Mouse (Mus musculus) hindbrain, postnatal 0 days (tissue): Measurements from ENCODE around the gene Gm49380. TPM values are rescaled to one million over a fixed set of nuclear protein-coding genes. Genes with fewer than 3 reads are reported as not detected.

Source experiments
- ATAC-seq: fragments of 200-750 bp; cut with Nextera tagmentation; 2 replicates; pipeline ENCODE4 v1.8.0; 2017; ENCODE audit warnings: mild to moderate bottlenecking, moderate TSS enrichment, moderate library complexity
- DNase-seq: peaks from one replicate; pipeline ENCODE4 v3.0.0-alpha.2; 2015; ENCODE audit warnings: low spot score
- H3K27ac ChIP-seq: fragments of 300-500 bp; sonication (generic); 2 replicates; pipeline ENCODE4 v1.5.1; 2014; ENCODE audit warnings: mild to moderate bottlenecking
- H3K27me3 ChIP-seq: fragments of 300-500 bp; sonication (generic); 2 replicates; pipeline ENCODE4 v1.6.1; 2014; ENCODE audit warnings: low read length, mixed read lengths; ENCODE audit not compliant: insufficient read depth
- H3K36me3 ChIP-seq: fragments of 300-500 bp; sonication (generic); 2 replicates; pipeline ENCODE4 v1.6.1; 2014; ENCODE audit warnings: low read length, mixed read lengths; ENCODE audit not compliant: insufficient read depth
- H3K4me1 ChIP-seq: fragments of 300-500 bp; sonication (generic); 2 replicates; pipeline ENCODE4 v1.6.1; 2014; ENCODE audit warnings: antibody characterized with exemption, low read length, mixed read lengths; ENCODE audit not compliant: insufficient read depth
- H3K4me2 ChIP-seq: fragments of 300-500 bp; sonication (generic); 2 replicates; pipeline ENCODE4 v1.6.1; 2014; ENCODE audit warnings: low read depth, mild to moderate bottlenecking, low read length, moderate library complexity, mixed read lengths
- H3K4me3 ChIP-seq: fragments of 300-500 bp; sonication (generic); 2 replicates; pipeline ENCODE4 v1.5.1; 2014; ENCODE audit warnings: low read length
- H3K9ac ChIP-seq: fragments of 300-500 bp; sonication (generic); replicated peaks from 2 replicates; pipeline ENCODE4 v1.6.1; 2014; ENCODE audit warnings: mild to moderate bottlenecking, low read length, moderate library complexity, mixed read lengths
- H3K9me3 ChIP-seq: fragments of 300-500 bp; sonication (generic); 2 replicates; pipeline ENCODE4 v1.6.1; 2016; ENCODE audit warnings: low read length, mixed read lengths
- CTCF ChIP-seq: IDR thresholded peaks from 2 replicates; pipeline ENCODE4 v1.5.1; 2016; ENCODE audit warnings: antibody characterized with exemption, control low read depth, low read depth
- WGBS: fragments of 180-500 bp; shearing (Covaris S2); extraction: QIAGEN DNeasy Blood & Tissue Kit; methylation state at CpG from one replicate; pipeline ENCODE4 v1.1.7; 2014; 5-methylcytosine and 5-hydroxymethylcytosine counted together
- polyA plus RNA-seq: library from polyadenylated mRNA; unstranded; fragments of >200 nt; fragmentation: Nextera tagmentation; extraction: Ambion mirVana; gene quantifications from 2 replicates; pipeline ENCODE4 v1.2.1, GENCODE M21; 2015
- total RNA-seq: library from RNA; depleted of rRNA; stranded (reverse); fragments of >200 nt; gene quantifications from 2 replicates; pipeline ENCODE4 v1.2.3, GENCODE M21; 2014

Gene Gm49380
- total and polyA plus RNA-seq, 2 experiments from 2014 or later, result not detected

DNA sequence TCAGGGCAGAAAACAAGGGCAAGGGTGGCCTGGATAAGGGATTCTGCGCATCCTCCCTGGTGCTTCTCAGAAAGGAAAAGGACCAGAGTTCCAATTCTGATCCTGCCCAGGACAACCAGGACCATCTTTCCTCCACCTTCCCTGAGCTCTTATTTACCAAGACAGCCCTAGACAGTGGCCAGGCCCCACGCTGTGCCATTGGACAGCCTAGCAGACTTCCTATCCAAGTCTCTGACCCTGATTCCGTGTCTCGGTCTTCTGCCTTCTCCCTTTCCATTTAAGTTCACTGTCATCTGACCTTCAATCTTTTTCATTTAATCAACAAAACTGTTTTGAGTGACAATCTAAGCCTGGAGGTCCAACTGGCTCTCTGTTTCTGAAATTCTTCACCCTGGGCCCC, 6.7 kb downstream of the Gm49380 start:
- Histone ChIP-seq H3K9me3 (no peaks in the 10 kb centered on the region), H3K36me3 (no peaks in the 10 kb centered on the region), H3K4me2 (peak overlapping the region; percentile 44; the same call in 1 of the 2 replicates), H3K4me3 (no peak overlapping the region), H3K27ac (peak overlapping the region; percentile 78), H3K4me1 (peaks cover 39% of the 10 kb centered on the region), H3K9ac (no peak overlapping the region), H3K27me3 (no peaks in the 10 kb centered on the region)
- 64% methylated on average over 4 of the region's 4 CpGs for WGBS
- TF ChIP-seq CTCF, result no peak
- DNase-seq, result no peak
- ATAC-seq, result no peak

DNA sequence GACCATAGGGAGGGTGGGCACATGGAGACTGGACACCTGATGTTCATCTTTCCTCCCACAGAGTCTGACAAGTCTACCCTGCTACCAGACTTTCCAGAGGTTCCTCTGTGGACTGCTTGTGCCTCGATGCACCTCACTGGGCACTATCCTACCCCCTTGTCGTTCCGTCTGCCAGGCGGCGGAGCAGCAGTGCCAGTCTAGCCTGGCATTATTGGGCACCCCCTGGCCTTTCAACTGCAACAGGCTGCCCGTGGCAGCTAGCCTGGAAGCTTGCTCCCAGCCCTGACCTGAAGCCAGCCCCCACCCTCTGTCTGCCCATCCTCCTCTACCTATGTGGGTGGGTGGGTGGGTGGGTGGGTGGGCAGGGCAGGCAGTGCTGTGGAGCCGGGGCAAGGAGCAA, 7.1 kb downstream of the Gm49380 start:
- H3K27ac ChIP-seq, result peak overlapping the region; percentile 78

DNA sequence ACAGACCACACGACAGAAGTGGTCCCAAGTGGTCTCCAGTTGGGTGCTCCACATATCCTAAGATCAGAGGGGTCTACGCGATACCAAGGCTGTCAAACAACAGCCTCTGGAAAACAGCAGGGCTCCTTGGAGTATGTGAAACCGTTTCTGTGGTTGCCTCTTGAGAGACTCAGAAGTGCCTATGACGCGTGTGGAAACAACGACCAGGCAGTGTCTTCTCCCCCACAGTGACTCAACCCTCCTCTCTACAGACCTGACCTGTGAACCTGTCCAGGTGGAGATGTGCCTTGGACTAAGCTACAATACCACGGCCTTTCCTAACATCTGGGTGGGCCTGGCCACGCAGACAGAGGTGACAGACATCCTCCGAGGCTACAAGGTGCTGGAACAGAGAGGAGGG, 7.5 kb downstream of the Gm49380 start:
- DNase-seq, result no peak
- no peak for ATAC-seq
- TF ChIP-seq CTCF, result no peak
- Histone ChIP-seq H3K9ac (no peak overlapping the region), H3K27ac (no peak overlapping the region), H3K4me1 (peaks cover 39% of the 10 kb centered on the region), H3K4me3 (no peak overlapping the region), H3K9me3 (no peaks in the 10 kb centered on the region), H3K27me3 (no peaks in the 10 kb centered on the region), H3K36me3 (no peaks in the 10 kb centered on the region), H3K4me2 (no peak overlapping the region)
- WGBS, result 86% methylated on average over 10 of the region's 10 CpGs

More for the DNA sequence above, 7.1 kb downstream of the Gm49380 start:
- no peak overlapping the region for H3K4me3 ChIP-seq
- no peak for TF ChIP-seq CTCF
- no peaks in the 10 kb centered on the region for H3K36me3 ChIP-seq
- H3K27me3 ChIP-seq, result no peaks in the 10 kb centered on the region
- no peaks in the 10 kb centered on the region for H3K9me3 ChIP-seq
- no peak overlapping the region for H3K9ac ChIP-seq
- no peak overlapping the region for H3K4me2 ChIP-seq
- DNase-seq (no peak), ATAC-seq (no peak)
- 56% methylated on average over 7 of the region's 7 CpGs for WGBS
- H3K4me1 ChIP-seq, result peaks cover 39% of the 10 kb centered on the region

DNA sequence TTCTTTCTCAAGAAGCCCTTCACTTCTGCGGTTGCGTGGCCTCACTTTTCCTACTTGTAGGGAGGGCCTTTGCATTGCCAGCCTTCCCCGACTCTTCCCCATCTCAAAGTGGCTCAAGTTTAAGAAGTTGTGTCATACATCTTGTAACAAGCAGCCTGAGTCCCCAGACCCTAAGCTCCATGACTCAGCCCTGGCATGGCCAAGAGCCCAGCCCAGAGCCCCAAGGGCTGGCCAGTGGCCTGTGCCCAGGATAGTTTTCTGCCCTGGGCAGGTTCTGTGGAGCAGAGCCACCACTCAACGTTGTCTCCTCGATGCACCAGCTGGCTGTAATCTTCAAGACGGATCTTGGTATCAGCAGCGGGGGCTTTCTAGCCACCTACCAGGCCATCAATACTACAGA, 8.4 kb downstream of the Gm49380 start:
- no peak for TF ChIP-seq CTCF
- no peaks in the 10 kb centered on the region for H3K36me3 ChIP-seq
- no peaks in the 10 kb centered on the region for H3K27me3 ChIP-seq
- peaks cover 34% of the 10 kb centered on the region for H3K4me1 ChIP-seq
- WGBS, result 94% methylated on average over 7 of the region's 7 CpGs
- no peak overlapping the region for H3K4me3 ChIP-seq
- H3K4me2 ChIP-seq, result no peak overlapping the region
- H3K27ac ChIP-seq, result no peak overlapping the region
- no peak for DNase-seq
- no peak overlapping the region for H3K9ac ChIP-seq
- ATAC-seq, result no peak
- H3K9me3 ChIP-seq, result no peaks in the 10 kb centered on the region

DNA sequence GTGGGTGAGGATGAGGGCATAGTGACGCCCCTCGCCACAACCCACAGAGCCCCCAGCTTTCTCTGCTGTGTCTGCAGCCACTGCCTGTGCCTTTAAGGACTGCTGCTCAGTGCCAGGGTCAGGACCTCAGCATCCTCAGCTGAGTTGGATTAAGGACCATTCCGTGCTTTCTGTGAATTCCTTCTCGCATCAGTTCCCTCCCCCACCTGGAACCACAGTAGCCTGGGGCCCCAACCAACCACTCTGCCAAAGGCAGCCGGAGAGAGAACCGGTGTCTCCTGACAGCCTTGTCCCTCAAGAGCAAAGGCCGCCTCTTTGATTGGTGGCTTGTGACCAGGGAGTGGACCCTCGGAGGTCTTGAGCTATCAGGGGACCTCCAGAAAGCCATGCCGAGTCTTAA, 11.8 kb downstream of the Gm49380 start, which contains the start of gene Mfrp:
TSS of gene Mfrp (plus strand) at position 240 of the 400 bp plus-strand sequence.
- DNase-seq (no peak), ATAC-seq (no peak)
- Histone ChIP-seq H3K4me2 (no peak within 1 kb of the TSS), H3K9ac (no peak within 1 kb of the TSS), H3K4me3 (no peak within 1 kb of the TSS), H3K27ac (no peak within 1 kb of the TSS), H3K4me1 (peaks cover 7% of the 10 kb centered on the region), H3K27me3 (no peaks in the 10 kb centered on the region), H3K9me3 (no peaks in the 10 kb centered on the region), H3K36me3 (no peaks in the 10 kb centered on the region)
- WGBS, result 66% methylated on average over 9 of the region's 9 CpGs
- TF ChIP-seq CTCF, result no peak

DNA sequence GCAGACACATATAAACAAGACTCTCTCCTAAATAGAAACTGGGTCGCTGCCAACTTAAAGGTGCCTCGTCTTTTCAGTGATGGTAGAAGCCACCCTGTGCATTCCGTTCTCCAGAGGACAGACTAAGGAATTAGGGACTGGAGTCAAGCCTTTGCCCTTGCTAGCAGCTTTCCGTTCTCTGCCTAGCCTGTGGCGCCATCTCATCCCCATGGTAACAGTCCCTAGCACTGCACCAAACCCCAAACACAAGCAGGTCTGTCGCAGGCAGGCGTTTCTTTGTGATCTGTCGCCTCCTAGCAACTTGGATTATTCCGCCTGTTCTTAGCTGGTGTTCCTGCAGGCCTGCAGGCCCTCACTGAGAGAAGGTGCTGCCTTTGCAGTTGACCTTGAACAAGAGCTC, 16.8 kb downstream of the Gm49380 start:
- Histone ChIP-seq H3K27ac (peak overlapping the region; percentile 61), H3K27me3 (no peaks in the 10 kb centered on the region), H3K36me3 (no peaks in the 10 kb centered on the region; the same call in 1 of the 2 replicates), H3K9ac (no peak overlapping the region), H3K9me3 (no peaks in the 10 kb centered on the region), H3K4me2 (no peak overlapping the region), H3K4me3 (no peak overlapping the region), H3K4me1 (no peaks in the 10 kb centered on the region; the same call in 1 of the 2 replicates)
- 0 out of 2 replicates have a peak, but pooled peaks have one; percentile 9 for TF ChIP-seq CTCF
- ATAC-seq (peak; percentile 71), DNase-seq (peak; percentile 70)
- 13% methylated on average over 9 of the region's 9 CpGs for WGBS

DNA sequence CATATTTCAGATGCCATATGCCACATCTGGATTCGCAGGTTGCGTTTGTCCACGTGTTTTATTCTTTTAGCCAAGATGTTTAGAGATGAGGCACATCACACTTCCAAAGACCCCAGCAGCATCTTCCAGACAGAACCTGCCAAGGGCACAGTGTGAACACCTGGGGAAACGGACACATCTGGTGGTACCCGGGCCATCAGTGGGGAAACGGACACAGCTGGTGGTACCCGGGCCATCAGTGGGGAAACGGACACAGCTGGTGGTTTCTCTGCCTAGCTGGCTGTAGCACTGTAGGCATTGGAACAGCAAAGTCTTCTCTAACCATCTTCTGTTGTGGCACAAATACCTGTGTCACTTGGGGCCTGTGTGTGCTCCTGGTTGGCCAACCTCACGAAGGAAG, 17.5 kb downstream of the Gm49380 start:
- 87% methylated on average over 9 of the region's 9 CpGs for WGBS
- Histone ChIP-seq H3K4me2 (no peak overlapping the region), H3K27ac (0 out of 2 replicates have a peak overlapping the region, but pooled peaks have one; percentile 61), H3K27me3 (no peaks in the 10 kb centered on the region), H3K36me3 (no peaks in the 10 kb centered on the region; the same call in 1 of the 2 replicates), H3K4me3 (no peak overlapping the region), H3K9me3 (no peaks in the 10 kb centered on the region), H3K4me1 (no peaks in the 10 kb centered on the region; the same call in 1 of the 2 replicates), H3K9ac (no peak overlapping the region)
- TF ChIP-seq CTCF, result no peak
- DNase-seq (no peak), ATAC-seq (no peak)
